Mouse (Mus musculus): ENCODE measurements around the gene Magi1. TPM values are rescaled to one million over a fixed set of nuclear protein-coding genes. Genes with fewer than 3 reads are reported as not detected.

Gene Magi1
- total and polyA plus RNA-seq, 3 experiments, result not detected

GRCm38 (mm10) chr6:93627200-93627599, 656.5 kb downstream of the Magi1 start:
- in situ Hi-C loops (cut with MboI; ENCODE audit: low pct_ligation_motif_present, low pct_unique_long_range_greater_than_20kb, low sequenced_read_pairs) (no loop called here), dilution Hi-C loops (cut with MboI; ENCODE audit: extremely low pct_ligation_motif_present, extremely low pct_unique_long_range_greater_than_20kb, low sequenced_read_pairs) (no loop called here)
- H3K9me3 ChIP-seq (replicated peaks; ENCODE audit: low read length), result peaks cover 66% of the 10 kb centered on the region
- no peak overlapping the region for H3K9ac ChIP-seq (ENCODE audit: insufficient read depth, low read depth)
- no peak overlapping the region for H3K4me2 ChIP-seq (ENCODE audit: insufficient read depth, low read depth, poor library complexity, severe bottlenecking)
- no peaks in the 10 kb centered on the region for H3K79me2 ChIP-seq (replicated peaks; ENCODE audit: control insufficient read depth, extremely low read depth, insufficient read depth, poor library complexity, severe bottlenecking)
- no peaks in the 10 kb centered on the region for H3K27me3 ChIP-seq (replicated peaks)
- no peaks in the 10 kb centered on the region for H3K4me1 ChIP-seq (ENCODE audit: control insufficient read depth in 1 of 2, insufficient read depth in 2 of 2)
- no peak overlapping the region for H3K27ac ChIP-seq (ENCODE audit: insufficient read depth, low read depth)
- H3K36me3 ChIP-seq (replicated peaks in 1 of 2; ENCODE audit: control insufficient read depth in 1 of 2, insufficient read depth in 1 of 2, low read length in 1 of 2), result no peaks in the 10 kb centered on the region
- TF ChIP-seq ETS1 (conservative IDR thresholded peaks at IDR 0.05; ENCODE audit: low read depth, low read length) (no peak), SIN3A (IDR thresholded peaks at IDR 0.05; ENCODE audit: low read length) (no peak), CTCF (conservative IDR thresholded peaks at IDR 0.05 in 1 of 2, IDR thresholded peaks at IDR 0.05 in 1 of 2; ENCODE audit: low read depth in 2 of 2, low read length in 2 of 2) (no peak), SMC3 (IDR thresholded peaks at IDR 0.05; ENCODE audit: low read depth, low read length) (no peak), USF2 (conservative IDR thresholded peaks at IDR 0.05; ENCODE audit: low read depth, low read length) (no peak), MYC (IDR thresholded peaks at IDR 0.05; ENCODE audit: low read depth, low read length) (no peak), ZKSCAN1 (IDR thresholded peaks at IDR 0.05; ENCODE audit: borderline replicate concordance, low read depth, low read length) (no peak), EP300 (IDR thresholded peaks at IDR 0.05; ENCODE audit: low read length) (no peak), ZMIZ1 (IDR thresholded peaks at IDR 0.05; ENCODE audit: low read depth, low read length) (no peak), BHLHE40 (IDR thresholded peaks at IDR 0.05; ENCODE audit: low read depth, low read length) (no peak)
- H3K4me3 ChIP-seq (replicated peaks in 1 of 3; ENCODE audit: low read depth in 2 of 3, low read length in 2 of 3, poor library complexity in 1 of 3), result no peak overlapping the region
- no peak for DNase-seq (ENCODE audit: extremely low read depth)

Other genes with a start within 250 kb of the Magi1 start
- 5.5 and 6.7 TPM in 2 replicates for gene Slc25a26, start 216.4 kb upstream of the Magi1 start, total RNA-seq (2012; rRNA removed)
- gene Slc25a26, start 216.4 kb upstream of the Magi1 start, total RNA-seq (2014; rRNA removed), result 5.9 and 6.1 TPM in 2 replicates
- gene Slc25a26, start 216.4 kb upstream of the Magi1 start, polyA plus RNA-seq (2012; ENCODE audit: insufficient read length, low read depth), result 9.9 and 10.4 TPM in 2 replicates

All from CH12.LX (cell line).